ENCODE assay signal across 16 mouse cellular contexts in the genomic region with DNA sequence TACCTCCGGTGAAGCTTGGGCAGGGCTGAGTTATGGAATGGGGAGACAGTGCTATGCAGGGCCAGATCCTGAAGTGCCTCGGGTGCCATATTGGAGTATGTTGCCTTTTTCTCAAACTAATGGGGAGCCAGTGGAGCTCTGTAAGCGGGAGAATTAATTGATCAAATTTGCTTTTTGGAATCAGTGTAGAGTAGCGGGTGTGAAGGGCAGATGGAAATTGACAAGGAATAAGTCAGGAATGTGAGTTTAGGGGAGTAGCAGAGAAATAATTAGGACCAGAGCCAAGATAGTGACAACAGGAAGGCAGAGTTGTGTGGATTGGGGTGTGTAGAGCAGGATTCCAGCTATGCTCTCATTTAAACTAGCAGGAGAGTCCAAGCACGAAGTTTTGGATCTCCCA.
"Had no signal": no experiment of that assay in that cellular context is flagged by ENCODE, and none has a peak within 500 bp of the region (broad histone marks: within the 10 kb centered on the region; RNA-seq: fewer than 3 reads in every experiment).

No protein-coding gene starts in this region.

- H3K27me3 ChIP-seq: midbrain, embryonic 12.5 days; neural tube, embryonic 12.5 days; stomach, embryonic 15.5 days had no signal

- H3K27ac ChIP-seq: midbrain, embryonic 10.5 days; midbrain, embryonic 12.5 days; neural tube, embryonic 12.5 days; stomach, embryonic 15.5 days; stomach, postnatal 0 days had no signal

- H3K36me3 ChIP-seq: midbrain, embryonic 10.5 days; midbrain, embryonic 12.5 days; neural tube, embryonic 12.5 days; stomach, embryonic 15.5 days had no signal

- H3K4me1 ChIP-seq: stomach, embryonic 15.5 days had no signal

- DNase-seq: lung, adult 18-20 months; lung, embryonic 14.5 days; lung, postnatal 10 days; lung, postnatal 4 days; midbrain, embryonic 14.5 days; right cerebral cortex, postnatal 14 days; thymus, adult 2 months; thymus, postnatal 25 days; thymus, postnatal 4 days had no signal

- H3K9ac ChIP-seq: lung, embryonic 14.5 days; midbrain, embryonic 12.5 days; neural tube, embryonic 12.5 days; stomach, embryonic 15.5 days had no signal

- H3K4me3 ChIP-seq: midbrain, embryonic 10.5 days; midbrain, embryonic 12.5 days; myocyte; neural tube, embryonic 12.5 days; stomach, embryonic 15.5 days had no signal

- H3K9me3 ChIP-seq: midbrain, embryonic 10.5 days; midbrain, embryonic 12.5 days; neural tube, embryonic 12.5 days; stomach, embryonic 15.5 days had no signal

- H3K4me2 ChIP-seq: lung, embryonic 14.5 days; midbrain, embryonic 12.5 days; neural tube, embryonic 12.5 days; stomach, embryonic 15.5 days had no signal

- ATAC-seq: midbrain, embryonic 16.5 days had no signal
